Mouse (Mus musculus) liver, adult 2 months (tissue): ENCODE measurements around the gene Usp48.

Source experiments
- CTCF ChIP-seq: fragments of 200-500 bp; IDR thresholded peaks from 2 replicates; pipeline ENCODE4 v1.5.1; 2011; ENCODE audit warnings: low read depth, low read length, control low read depth
- POLR2A ChIP-seq: fragments of 200-500 bp; IDR thresholded peaks from 2 replicates; pipeline ENCODE4 v1.6.1; 2011; ENCODE audit warnings: low read length, control low read depth; ENCODE audit not compliant: insufficient read depth; ENCODE audit errors: extremely low read depth

- TF ChIP-seq CTCF = no peak
- no peak for TF ChIP-seq POLR2A
Observed at GRCm38 (mm10) chr4:137655241-137656031, 61.9 kb downstream of the Usp48 start.
